Mouse (Mus musculus): ENCODE data around the gene Pgpep1. TPM values are rescaled to one million over a fixed set of nuclear protein-coding genes. Genes with fewer than 3 reads are reported as not detected.

Pgpep1 gene
- polyA plus RNA-seq, 1 experiment: 38.5 TPM

DNA sequence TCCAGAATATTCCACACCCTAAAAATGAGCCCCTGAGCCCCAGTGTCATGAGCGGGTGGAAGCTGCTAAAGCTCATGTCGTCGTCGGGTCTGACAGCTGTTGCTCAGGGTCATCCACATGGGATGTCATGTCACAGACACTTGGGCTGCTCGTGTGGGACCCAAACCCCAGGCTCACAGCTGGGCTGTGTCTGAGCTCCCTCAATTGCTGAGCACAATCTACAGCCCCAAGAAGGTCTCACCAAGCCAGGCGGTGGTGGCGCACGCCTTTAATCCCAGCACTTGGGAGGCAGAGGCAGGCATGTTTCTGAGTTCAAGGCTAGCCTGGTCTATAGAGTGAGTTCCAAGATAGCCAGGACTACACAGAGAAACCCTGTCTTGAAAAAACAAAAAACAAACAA, 44.9 kb downstream of the Pgpep1 start:
- Histone ChIP-seq H3K4me2 (ENCODE audit: low read depth) (no peak overlapping the region), H3K4me3 (no peak overlapping the region), H3K79me2 (ENCODE audit: control insufficient read depth, insufficient read depth) (no peaks in the 10 kb centered on the region), H3ac (ENCODE audit: control insufficient read depth, insufficient read length) (no peak overlapping the region), H3K27me3 (ENCODE audit: control insufficient read depth, insufficient read depth, insufficient read length) (no peaks in the 10 kb centered on the region), H3K36me3 (ENCODE audit: control insufficient read depth, insufficient read depth) (no peaks in the 10 kb centered on the region)
- TF ChIP-seq TCF12 (IDR thresholded peaks at IDR 0.05; ENCODE audit: insufficient read depth, poor library complexity, severe bottlenecking): no peak
- no peak for TF ChIP-seq MYOG (IDR thresholded peaks at IDR 0.05; ENCODE audit: control insufficient read depth in 1 of 3, insufficient read depth in 1 of 3, insufficient read length in 2 of 3, low read depth in 2 of 3)
- TF ChIP-seq TCF3 (IDR thresholded peaks at IDR 0.05; ENCODE audit: insufficient read length, low read depth): no peak
- TF ChIP-seq USF1 (IDR thresholded peaks at IDR 0.05; ENCODE audit: low read depth): no peak
- no peak for TF ChIP-seq E2F4 (IDR thresholded peaks at IDR 0.05; ENCODE audit: insufficient read depth)
- no peak for TF ChIP-seq REST (IDR thresholded peaks at IDR 0.05; ENCODE audit: insufficient read depth, insufficient read length)
- TF ChIP-seq MAX (IDR thresholded peaks at IDR 0.05; ENCODE audit: low read depth): no peak
- TF ChIP-seq POLR2A (IDR thresholded peaks at IDR 0.05; ENCODE audit: insufficient read length, low read depth): no peak
- TF ChIP-seq SRF (IDR thresholded peaks at IDR 0.05; ENCODE audit: control insufficient read depth, insufficient read length, low read depth): no peak
- no peak for TF ChIP-seq CEBPB (IDR thresholded peaks at IDR 0.05; ENCODE audit: insufficient read depth, poor library complexity, severe bottlenecking)
- no peak for TF ChIP-seq MYOD1 (IDR thresholded peaks at IDR 0.05; ENCODE audit: control insufficient read depth in 1 of 3, insufficient read length in 2 of 3, low read depth in 2 of 3)
- TF ChIP-seq POLR2AphosphoS2 (IDR thresholded peaks at IDR 0.05; ENCODE audit: insufficient read length, low read depth): no peak

DNA sequence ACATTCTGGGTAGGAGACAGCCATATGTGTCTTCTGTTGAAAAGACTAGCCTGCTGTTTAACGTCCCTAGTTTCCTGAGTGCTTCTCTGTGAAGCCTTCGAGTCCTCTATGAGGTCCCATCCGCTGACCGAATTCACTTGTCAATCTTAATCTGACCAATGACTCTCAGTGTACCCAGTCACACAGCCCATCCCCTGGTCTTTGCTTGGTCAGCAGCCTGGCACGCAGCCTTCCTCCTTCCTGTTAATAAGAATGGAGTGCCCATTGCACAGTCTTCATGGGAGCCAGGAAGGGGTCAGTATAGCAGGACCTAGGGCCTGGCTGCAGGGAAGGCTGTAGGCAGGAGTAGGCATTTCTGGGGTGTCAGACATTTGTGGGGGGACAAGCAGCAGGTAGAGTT, 45.7 kb downstream of the Pgpep1 start:
- Histone ChIP-seq H3K4me3 (no peak overlapping the region), H3ac (ENCODE audit: control insufficient read depth, insufficient read length) (no peak overlapping the region), H3K27me3 (ENCODE audit: control insufficient read depth, insufficient read depth, insufficient read length) (no peaks in the 10 kb centered on the region), H3K79me2 (ENCODE audit: control insufficient read depth, insufficient read depth) (no peaks in the 10 kb centered on the region), H3K4me2 (ENCODE audit: low read depth) (no peak overlapping the region), H3K36me3 (ENCODE audit: control insufficient read depth, insufficient read depth) (no peaks in the 10 kb centered on the region)
- TF ChIP-seq CEBPB (IDR thresholded peaks at IDR 0.05; ENCODE audit: insufficient read depth, poor library complexity, severe bottlenecking) (no peak), TCF3 (IDR thresholded peaks at IDR 0.05; ENCODE audit: insufficient read length, low read depth) (no peak), MYOG (IDR thresholded peaks at IDR 0.05; ENCODE audit: control insufficient read depth in 1 of 3, insufficient read depth in 1 of 3, insufficient read length in 2 of 3, low read depth in 2 of 3) (no peak), TCF12 (IDR thresholded peaks at IDR 0.05; ENCODE audit: insufficient read depth, poor library complexity, severe bottlenecking) (no peak), MYOD1 (IDR thresholded peaks at IDR 0.05; ENCODE audit: control insufficient read depth in 1 of 3, insufficient read length in 2 of 3, low read depth in 2 of 3) (no peak), POLR2AphosphoS2 (IDR thresholded peaks at IDR 0.05; ENCODE audit: insufficient read length, low read depth) (no peak), USF1 (IDR thresholded peaks at IDR 0.05; ENCODE audit: low read depth) (no peak)

DNA sequence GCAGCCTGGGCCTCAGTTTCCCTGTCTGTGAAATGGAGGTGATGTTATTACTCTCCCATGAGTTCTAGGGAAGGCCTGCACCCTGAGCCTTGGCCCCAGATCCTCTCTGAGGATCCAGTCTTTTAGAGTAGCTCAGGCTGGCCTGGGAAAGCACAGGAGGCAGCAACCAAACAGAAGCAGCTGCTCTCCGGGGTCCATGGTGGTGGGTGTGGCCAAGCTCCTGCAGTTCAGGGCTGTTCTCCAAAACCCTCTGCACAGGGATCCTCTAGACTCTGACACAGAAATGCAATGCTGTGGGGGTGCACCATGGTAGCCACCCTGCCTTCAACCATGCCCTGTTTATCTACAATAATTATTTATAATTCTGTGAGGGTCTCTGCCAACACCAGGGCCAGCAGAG, 46.4 kb downstream of the Pgpep1 start:
- no peak overlapping the region for H3K4me3 ChIP-seq
- H3ac ChIP-seq (ENCODE audit: control insufficient read depth, insufficient read length): no peak overlapping the region
- no peaks in the 10 kb centered on the region for H3K79me2 ChIP-seq (ENCODE audit: control insufficient read depth, insufficient read depth)
- H3K36me3 ChIP-seq (ENCODE audit: control insufficient read depth, insufficient read depth): no peaks in the 10 kb centered on the region
- H3K27me3 ChIP-seq (ENCODE audit: control insufficient read depth, insufficient read depth, insufficient read length): no peaks in the 10 kb centered on the region
- H3K4me2 ChIP-seq (ENCODE audit: low read depth): no peak overlapping the region
- peak in 1 of 3 experiments; percentile 44 for TF ChIP-seq MYOG (IDR thresholded peaks at IDR 0.05; ENCODE audit: control insufficient read depth in 1 of 3, insufficient read depth in 1 of 3, insufficient read length in 2 of 3, low read depth in 2 of 3)
- peak in 1 of 3 experiments; percentile 27 for TF ChIP-seq MYOD1 (IDR thresholded peaks at IDR 0.05; ENCODE audit: control insufficient read depth in 1 of 3, insufficient read length in 2 of 3, low read depth in 2 of 3)
- no peak for TF ChIP-seq SRF (IDR thresholded peaks at IDR 0.05; ENCODE audit: control insufficient read depth, insufficient read length, low read depth)

GRCm38 (mm10) chr8:70611849-70612248, 48.3 kb downstream of the Pgpep1 start:
- TF ChIP-seq MYOD1 (IDR thresholded peaks at IDR 0.05; ENCODE audit: control insufficient read depth in 1 of 3, insufficient read length in 2 of 3, low read depth in 2 of 3) (peak in 1 of 3 experiments; percentile 79), USF1 (IDR thresholded peaks at IDR 0.05; ENCODE audit: low read depth) (no peak)
- Histone ChIP-seq H3K4me3 (peak overlapping the region; percentile 37), H3K36me3 (ENCODE audit: control insufficient read depth, insufficient read depth) (no peaks in the 10 kb centered on the region)

GRCm38 (mm10) chr8:70610796-70611771, 49.1 kb downstream of the Pgpep1 start:
- H3ac ChIP-seq (ENCODE audit: control insufficient read depth, insufficient read length): peak overlapping the region; percentile 40
- no peaks in the 10 kb centered on the region for H3K27me3 ChIP-seq (ENCODE audit: control insufficient read depth, insufficient read depth, insufficient read length)
- H3K4me3 ChIP-seq: peak overlapping the region; percentile 37
- H3K4me2 ChIP-seq (ENCODE audit: low read depth): peak overlapping the region; percentile 98
- H3K36me3 ChIP-seq (ENCODE audit: control insufficient read depth, insufficient read depth): no peaks in the 10 kb centered on the region
- peak in 1 of 3 experiments; percentile 18 for TF ChIP-seq MYOD1 (IDR thresholded peaks at IDR 0.05; ENCODE audit: control insufficient read depth in 1 of 3, insufficient read length in 2 of 3, low read depth in 2 of 3)
- TF ChIP-seq POLR2A (IDR thresholded peaks at IDR 0.05; ENCODE audit: insufficient read length, low read depth): no peak
- H3K79me2 ChIP-seq (ENCODE audit: control insufficient read depth, insufficient read depth): peaks cover 6% of the 10 kb centered on the region

More at GRCm38 (mm10) chr8:70611849-70612248, 48.3 kb downstream of the Pgpep1 start:
- Histone ChIP-seq H3ac (ENCODE audit: control insufficient read depth, insufficient read length) (peak overlapping the region; percentile 40), H3K27me3 (ENCODE audit: control insufficient read depth, insufficient read depth, insufficient read length) (no peaks in the 10 kb centered on the region), H3K4me2 (ENCODE audit: low read depth) (peak overlapping the region; percentile 98), H3K79me2 (ENCODE audit: control insufficient read depth, insufficient read depth) (peaks cover 6% of the 10 kb centered on the region)

Measured in myocyte (in vitro differentiated cells).